Mouse (Mus musculus): ENCODE measurements around the gene Gramd1b.

Gramd1b gene

DNA sequence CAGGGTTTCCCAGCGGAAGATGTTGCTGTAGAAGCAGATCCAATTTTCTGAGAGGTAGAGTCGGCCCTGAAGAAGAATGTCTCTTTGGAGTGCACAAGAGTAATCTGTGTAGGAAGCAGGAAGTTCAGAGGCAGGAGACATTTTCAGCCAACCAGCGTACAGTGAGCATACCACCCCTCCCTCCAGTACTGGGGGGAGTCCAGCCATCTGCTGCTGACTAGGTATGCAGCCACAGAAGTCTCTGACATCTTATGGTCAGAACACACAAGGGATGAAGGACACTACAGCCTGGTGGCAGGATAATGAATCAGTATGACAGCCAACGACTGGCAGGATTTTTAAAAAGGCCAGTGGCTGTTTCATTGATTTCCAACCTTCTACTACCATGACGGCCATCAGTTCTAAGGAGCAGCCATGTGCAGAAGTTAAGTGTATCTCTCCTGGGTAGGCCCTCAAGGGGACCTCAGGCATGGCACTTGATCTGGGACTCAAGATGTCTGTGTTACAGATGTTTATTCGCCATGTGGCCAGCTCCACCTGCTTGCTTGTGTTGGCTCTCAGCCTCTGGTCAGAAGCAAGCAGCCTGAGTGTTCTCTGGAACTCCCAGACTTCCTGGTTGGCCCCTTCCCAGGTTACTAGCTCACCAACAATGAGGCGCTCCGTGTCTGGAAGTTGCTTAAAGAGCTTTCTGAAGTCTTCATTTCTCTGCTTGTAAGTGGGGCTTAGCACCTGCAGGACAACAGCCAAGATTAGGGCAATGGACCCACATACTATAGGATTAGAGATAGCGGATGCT lies 214.1 kb downstream of the Gramd1b start:
- no peak for DNase-seq (ENCODE audit: low spot score in 2 of 2)

DNA sequence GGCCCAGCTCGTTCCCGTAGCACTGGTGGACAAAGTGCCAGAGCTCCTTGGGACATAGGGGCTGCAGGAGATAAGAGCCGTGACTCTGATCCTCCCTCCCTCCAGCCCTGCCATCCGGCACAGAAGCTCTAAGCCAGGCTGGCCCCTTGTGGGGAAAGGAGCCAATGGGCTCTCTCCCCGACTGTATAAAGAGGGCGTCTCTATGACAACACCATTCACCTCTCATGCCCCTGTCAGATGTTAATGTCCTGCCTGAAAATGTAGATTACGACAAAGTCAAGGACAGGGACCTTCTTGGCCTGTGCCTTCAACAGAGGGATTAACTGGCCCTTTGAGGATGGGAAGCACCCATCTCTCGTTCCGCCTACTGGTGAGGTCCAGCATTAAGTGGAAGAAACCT lies 219.4 kb downstream of the Gramd1b start:
- DNase-seq (ENCODE audit: low spot score in 2 of 2) = no peak

DNA sequence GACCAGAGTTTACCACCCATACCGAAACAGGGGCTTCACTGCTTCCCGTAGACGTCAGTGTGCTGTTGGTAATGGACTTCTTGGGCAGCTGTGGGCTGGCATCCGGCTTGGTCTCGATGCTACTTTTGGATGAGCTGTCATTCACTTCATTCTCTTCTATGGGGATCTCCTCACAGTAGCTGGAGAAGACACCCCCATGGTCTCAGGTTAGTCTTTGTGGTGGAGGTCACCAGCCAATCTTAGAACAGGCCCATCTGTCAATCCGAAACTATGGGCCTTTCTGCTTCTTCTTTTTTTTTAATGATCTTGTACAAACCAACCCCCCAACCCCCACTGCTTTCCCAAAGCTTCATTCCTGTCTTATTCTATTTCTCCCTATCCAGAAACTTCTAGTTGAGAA lies 221.3 kb downstream of the Gramd1b start:
- DNase-seq (ENCODE audit: low spot score in 2 of 2) = no peak

DNA sequence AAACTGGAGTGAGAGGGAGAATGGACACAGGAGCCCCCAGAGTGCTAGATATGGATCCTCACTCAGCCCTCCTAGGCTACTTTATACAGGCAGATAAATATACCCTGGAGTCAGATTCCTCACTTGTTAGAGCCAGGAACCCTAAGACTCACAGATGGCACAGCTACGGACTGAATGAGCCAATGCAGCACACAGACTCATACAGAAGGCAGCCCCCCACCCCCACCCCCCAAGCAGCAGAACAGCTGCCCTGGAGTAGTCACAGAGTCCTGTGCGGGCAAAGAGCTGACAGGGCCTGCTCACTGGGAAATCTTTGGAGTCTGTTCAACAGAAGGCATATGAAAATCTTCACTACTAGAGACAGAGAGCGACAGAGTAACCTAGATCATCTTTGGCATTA lies 223.9 kb downstream of the Gramd1b start:
- DNase-seq (ENCODE audit: low spot score in 2 of 2) = no peak

DNA sequence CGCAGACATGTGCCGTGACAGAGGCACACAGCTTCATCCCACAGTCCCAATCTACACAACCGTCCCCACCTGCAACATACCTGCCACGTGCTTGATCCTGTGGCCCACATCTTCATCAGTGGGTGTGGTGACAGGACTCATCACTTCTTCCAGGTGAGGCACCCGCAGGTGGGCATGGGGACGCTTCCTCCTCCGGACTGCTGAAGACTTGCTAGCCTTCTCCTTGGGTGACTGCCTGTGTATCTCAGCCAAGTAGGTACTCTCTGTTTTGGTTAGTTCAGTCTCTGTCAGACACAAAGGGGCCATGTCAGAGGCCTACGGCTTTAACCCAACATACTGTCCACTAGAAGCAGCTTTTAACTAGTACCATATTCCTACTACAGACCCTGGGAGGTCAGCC lies 226.9 kb downstream of the Gramd1b start:
- DNase-seq (ENCODE audit: low spot score in 2 of 2) = no peak

DNA sequence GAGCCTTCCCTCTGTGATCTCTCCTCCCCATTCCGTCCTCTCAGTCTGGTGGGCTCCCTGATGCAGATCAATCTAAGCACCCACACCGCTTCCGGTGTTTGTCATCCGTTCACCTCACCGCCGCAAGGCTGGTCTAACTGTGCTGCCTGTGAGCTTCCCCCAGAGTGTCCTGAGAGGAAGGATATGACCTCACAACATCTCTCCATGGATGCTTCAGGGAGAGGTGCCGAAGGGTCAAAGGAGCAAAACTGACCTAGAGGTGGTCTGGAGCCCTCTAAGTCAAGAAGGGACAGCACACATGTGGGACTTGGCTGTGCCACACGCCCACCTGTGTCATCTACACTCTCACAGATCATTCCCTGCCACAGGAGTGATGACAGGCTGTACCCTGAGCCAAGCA lies 228.8 kb downstream of the Gramd1b start:
- DNase-seq (ENCODE audit: low spot score in 2 of 2) = no peak

DNA sequence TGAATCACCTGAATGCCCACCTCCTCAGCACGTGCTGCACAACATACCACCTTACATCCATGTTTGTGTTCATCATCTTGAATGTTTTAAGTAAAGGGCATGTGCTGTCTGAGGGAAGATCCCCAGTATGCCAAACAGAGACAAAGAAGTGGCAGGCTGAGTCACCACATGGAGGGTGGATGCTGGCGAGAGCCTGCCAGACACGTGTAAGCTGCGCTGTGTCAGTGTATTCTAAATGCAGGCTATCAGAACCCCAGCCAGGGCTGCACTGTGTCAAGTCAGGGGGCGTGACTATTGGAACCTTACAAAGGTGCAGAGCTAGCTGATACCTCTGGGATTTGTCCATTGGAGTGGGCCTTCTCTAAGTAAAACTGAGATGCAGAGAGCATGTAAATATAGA lies 229.7 kb downstream of the Gramd1b start:
- no peak for DNase-seq (ENCODE audit: low spot score in 2 of 2)

DNA sequence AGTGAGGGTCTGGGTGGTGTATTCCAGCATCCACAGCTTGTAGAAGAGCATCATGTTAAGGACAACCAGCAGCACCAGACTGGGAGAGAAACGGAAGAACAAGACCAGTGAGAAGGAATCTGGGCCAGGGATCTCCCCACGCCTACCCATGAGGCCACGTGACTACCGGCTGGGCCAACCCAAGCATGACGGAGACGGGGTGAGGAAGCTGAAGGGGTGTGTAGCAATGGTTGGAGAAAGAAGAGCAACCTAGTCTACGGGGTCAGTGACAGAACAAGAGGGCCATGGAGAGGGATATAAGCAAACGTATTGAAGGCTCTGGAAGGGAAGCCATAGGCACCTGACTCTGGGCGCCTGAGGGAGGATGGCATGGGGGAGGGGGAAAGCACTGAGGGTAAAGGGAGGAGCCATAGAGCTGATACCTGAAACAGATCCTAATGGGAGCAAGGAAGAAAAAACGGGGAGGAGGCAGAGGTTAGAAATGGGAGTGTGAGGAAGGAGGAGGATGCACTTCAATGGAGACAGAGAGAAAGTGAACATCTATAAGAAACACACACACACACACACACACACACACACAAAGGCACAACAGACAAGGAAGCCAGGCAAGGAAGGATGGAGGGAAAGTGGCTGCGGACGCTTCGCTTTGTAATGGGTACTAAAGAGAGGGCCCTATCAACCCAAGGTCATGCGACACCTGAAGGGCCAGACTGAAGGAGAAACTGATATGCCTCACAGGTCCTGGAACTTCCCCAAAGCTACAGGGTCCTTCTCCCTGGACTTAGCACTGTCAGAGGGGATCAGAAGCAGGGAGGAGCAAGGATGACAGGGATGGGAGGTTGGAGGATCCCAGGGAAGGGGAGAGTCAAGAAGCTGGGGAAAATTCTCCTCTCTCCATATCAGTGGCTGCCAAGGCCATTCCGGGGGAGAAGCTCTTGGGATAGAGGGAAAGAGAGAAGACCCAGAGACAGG lies 230.9 kb downstream of the Gramd1b start:
- DNase-seq (ENCODE audit: low spot score in 2 of 2) = no peak

DNA sequence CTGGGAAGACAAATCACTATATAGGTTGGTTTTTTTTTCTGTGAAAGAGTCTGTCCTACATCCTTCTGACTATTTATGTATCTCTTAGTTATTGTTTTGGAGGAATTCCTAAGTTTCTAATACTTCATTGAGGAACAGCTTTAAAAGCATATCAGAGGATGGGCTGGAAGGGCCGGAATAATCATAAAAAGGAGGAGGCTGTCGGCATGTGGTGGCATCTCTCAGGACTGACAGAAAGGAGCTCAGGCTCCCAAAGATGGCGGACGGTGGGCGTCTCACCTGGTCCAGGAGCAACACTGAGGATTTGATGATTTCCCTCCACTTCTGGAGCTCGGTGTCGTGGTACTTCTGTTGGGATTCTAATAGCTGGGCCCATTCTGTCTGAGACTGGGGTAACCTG lies 231.9 kb downstream of the Gramd1b start:
- DNase-seq (ENCODE audit: low spot score in 2 of 2) = no peak

DNA sequence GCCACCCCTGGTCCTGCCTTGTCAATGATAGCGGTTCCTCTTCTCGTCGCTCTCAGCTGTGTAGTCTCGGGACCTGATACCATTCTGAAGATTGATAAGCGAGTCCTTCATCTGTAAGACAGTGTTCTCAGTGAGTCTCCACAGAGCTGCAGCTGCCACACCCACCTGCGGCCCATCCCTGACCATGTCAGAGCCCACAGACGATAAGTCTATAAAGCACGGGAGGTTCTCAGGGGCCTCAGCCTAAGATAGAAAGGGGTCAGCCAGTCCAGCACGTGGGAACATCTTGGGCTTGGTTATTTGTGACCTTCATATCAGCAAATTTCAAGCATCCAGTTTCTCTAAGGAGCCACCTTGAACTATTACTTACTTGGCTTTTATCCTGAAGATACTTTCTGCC lies 233.2 kb downstream of the Gramd1b start:
- no peak for DNase-seq (ENCODE audit: low spot score in 2 of 2)

DNA sequence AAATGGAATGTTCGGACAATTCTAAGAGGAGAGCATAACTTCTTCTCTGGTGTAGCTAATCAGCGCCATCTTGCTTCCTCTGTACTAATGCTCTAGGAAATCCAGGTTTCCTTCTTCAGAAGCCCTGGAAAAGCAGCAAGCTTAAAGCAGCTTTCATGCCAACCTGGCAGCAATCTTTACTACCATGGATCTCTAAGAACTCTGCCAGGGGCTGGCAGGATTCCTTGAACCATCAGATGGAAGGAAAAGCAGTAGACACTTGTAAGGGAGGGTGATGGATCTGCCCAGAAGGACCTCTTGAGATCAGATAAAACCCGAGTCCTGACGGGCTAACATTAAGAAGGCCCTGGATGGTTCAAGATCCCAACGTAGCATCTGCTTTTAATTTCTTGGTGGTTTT lies 234.9 kb downstream of the Gramd1b start:
- DNase-seq (ENCODE audit: low spot score in 2 of 2) = no peak

DNA sequence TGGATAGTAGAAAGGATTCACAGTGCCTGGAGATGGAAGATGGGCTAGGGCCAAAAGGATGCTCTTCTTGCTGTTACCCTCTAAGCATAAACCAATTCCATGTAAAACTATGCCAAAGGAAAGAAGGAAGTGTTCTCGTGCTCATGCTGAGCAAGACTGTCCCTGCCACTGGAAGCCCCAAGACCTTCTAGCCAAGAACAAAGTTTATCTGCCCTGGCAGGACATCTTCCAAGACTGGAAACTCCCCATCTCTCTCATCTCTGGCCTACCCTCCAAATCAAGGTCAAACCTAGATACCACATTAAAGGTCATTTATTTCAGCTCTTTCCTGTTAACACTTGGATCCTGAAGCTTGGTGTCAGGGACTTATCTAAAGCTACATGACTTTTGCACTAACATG lies 236.3 kb downstream of the Gramd1b start:
- no peak for DNase-seq (ENCODE audit: low spot score in 2 of 2)

DNA sequence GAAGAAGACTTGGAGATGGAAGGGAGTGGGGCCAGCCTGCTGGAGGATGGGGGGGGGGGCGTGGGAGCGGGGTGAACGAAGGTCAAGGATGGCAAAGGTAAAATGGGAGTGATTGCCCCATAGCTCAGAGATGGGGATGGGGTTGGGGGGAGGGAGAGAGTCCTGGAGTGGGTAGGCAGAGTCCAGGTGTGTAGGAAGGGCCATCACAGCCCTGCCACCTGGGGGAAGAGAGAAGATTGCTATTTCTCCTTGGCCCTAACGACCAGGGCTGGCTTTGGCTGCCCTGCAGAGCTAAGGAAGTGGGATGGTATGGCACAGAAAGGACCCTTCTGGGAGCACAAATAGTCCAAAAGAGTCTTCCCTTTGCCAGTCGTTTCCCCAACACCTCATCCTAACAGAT lies 237.0 kb downstream of the Gramd1b start:
- no peak for DNase-seq (ENCODE audit: low spot score in 2 of 2)

DNA sequence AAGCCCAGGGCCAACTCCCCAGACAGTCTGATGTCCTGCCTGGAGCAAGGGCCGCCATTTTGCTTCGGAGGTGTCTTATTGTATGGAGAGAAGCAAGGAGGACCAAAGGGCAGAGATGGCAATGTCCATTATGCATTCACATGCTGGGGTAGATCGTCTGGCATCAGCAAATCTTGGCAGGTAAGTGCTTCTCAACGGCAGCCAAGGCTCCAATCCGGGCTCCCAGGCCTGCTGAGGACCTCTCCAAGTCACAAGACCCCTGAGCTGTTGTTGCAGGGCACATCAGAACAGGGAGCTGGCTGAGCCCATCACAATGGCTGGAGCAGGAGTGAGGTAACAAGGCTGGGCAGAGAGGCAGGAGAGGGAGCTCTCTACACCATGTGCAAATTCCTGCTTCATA lies 237.4 kb downstream of the Gramd1b start:
- no peak for DNase-seq (ENCODE audit: low spot score in 2 of 2)

DNA sequence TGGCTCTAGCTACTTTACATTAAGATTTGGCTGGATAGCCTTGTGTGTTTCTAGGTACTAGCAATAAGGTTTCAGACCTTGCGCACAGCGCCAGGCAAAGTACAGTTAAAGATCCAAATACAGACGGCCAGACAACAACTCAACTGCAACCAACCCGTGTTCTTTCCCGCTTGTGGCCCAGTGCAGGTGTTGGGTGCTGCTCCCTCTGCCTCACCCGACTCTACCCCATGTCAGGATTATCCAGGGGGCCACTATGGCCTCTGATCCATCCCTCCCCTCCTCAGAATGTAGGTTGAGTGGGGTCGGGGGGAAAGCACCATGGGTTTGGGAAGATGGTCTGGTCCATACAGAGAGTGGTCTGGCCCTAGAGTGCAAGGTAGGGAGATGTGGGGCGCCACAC lies 237.9 kb downstream of the Gramd1b start:
- DNase-seq (ENCODE audit: low spot score in 2 of 2) = no peak

DNA sequence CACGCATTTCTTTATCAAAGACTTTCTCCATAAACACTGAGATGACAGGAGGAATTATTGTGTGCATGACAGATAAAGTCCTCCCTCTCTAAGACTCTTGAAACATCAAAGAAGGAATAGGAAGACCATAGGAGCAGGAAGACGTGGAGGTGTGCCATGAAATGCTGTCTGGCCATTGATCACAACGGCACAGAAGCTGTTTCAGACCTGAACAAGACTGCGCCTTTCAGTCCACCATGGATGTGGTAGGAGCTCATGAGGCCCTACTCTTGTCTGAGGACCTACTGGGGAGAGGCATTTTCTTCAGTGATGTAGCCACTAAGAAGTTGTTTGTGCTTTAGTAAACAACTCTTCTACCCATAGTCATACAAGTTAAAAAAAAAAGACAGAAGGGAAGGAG lies 238.7 kb downstream of the Gramd1b start:
- no peak for DNase-seq (ENCODE audit: low spot score in 2 of 2)

DNA sequence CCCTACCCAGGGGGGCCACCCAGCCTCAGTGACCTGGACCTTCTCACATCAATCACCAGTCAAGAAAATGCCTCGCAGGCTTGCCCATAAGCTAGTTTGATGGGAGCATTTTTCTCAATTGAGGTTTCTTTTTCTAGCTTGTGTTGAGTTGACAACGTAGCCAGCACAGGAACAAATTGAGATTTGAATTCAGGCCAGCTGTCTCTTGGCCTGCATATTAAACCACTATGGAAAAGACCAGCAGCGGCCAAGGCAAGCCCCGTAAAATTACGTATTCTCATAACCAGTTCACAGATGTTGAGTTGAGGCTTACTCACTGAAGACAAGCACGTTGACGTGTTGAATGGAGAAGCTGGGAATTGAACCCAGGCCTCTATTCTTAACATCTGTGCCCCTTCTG lies 248.2 kb downstream of the Gramd1b start:
- DNase-seq (ENCODE audit: low spot score in 2 of 2) = no peak

DNA sequence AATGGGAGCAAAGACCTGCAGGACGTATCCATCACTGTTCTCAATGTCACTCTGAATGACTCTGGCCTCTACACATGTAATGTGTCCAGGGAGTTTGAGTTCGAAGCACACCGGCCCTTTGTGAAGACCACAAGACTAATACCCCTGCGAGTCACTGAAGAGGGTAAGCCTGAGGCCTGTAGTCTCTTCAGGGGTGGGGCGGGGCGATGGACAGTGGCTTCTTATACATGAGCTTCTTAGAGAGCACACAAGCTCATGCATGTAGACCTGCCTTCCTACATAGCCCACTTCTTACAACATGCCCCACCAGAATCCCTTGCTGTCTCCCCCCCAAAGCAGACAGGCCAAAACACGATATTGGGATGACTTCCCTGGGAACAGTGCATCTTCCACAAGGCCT lies 251.7 kb downstream of the Gramd1b start:
- no peak for DNase-seq (ENCODE audit: low spot score in 2 of 2)

DNA sequence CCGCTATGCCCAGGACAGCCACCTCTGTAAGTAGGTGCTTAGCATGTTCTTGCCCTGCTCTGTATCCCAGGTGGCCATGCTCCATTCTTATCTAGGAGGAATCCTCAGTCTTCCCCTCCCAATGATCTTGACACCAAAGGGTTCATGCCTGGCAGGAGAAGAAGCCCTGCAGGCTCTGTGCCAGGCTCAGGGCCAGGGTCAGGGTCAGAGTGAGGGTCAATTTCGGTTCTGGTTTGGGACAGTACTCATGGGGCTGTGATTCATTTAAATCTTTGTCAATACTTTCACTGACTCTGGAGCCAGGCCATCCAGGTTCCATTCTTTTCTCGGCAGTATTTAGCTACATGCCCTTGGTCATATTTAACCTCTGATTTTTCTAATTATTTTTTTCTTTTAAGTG lies 253.5 kb downstream of the Gramd1b start:
- no peak for DNase-seq (ENCODE audit: low spot score in 2 of 2)

DNA sequence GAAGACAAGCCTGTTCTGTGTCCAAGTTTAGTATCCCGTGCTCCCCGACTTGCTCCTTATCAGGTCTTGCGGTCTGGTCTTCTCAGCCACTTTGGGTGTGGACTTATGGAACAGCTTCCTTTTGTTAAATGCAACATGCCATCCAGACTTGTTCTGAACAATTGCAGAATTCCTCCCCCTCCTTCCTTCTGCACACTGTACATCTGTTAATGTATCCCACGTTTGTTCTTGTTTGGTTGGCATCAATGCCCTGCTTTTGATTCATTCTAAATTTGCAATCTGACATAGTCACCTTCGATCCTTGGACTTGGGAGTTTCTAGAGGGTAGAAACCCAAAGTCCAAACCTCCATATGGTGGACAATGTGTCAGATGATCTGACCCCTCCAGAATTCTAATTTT lies 255.3 kb downstream of the Gramd1b start:
- no peak for DNase-seq (ENCODE audit: low spot score in 2 of 2)

DNA sequence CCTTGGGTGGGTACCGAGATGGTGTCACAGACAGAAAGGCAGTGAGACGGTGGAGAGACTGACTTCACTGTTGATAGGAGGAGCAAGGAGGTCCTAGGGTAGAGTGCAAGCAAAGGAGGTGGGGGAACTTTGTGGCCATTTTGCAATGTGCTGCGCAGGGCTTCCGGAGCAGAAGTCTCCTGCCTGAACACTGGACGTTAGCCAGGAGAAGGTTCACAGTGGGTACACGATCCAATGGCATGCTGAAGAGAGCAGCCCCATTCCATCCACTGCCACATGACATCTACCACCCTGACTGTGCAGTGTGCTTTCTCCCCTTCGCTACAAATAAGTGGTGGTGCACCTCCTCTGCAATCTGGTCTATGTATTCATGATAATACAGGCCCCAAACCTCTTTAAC lies 258.4 kb downstream of the Gramd1b start:
- DNase-seq (ENCODE audit: low spot score in 2 of 2) = no peak

DNA sequence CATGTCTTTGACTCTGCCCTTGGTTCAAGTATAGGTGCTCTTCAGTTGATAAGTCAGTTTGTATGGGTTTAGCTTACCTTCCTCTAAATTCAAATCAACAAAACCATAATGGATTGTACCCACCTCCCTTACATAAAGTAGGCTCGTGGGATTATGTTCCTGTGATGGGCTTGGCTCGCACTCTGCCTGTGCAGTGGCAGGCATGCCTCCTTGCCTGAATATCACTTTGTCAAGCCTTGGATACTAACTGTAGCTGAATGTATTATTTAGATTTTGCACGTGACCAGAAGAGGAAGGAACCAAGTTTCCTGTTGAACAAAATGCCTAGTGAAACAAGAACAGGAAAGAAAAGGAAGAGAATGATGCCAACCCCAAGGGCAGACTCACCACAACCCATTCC lies 260.1 kb downstream of the Gramd1b start:
- no peak for DNase-seq (ENCODE audit: low spot score in 2 of 2)

DNA sequence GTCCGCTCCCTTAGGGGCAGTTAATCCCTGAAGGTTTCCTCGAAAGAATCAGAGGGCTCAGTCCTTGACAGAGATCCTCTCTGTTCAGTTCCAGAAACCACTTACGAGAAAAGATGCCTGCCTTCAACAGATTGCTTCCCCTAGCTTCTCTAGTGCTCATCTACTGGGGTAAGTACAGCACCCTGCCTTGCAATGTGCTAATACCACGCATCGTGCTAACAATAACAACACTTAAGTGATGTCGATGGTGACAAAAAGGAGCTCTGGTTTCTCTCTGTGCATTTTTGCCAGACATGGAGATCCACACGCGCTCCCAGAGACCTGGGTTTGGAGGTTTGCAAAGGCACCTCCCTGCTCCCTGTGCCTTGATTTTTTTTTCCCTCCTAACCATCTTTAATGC lies 261.3 kb downstream of the Gramd1b start:
- DNase-seq (ENCODE audit: low spot score in 2 of 2) = no peak

Data from spleen, postnatal 10 days (tissue).